Mouse (Mus musculus): ENCODE results near the gene Tspan17.
"Not testable (repeated sequence)": the region's sequence is repeated elsewhere in the genome, so short reads cannot be mapped to it uniquely, and the experiment has no call there.

Gene Tspan17

GRCm38 (mm10) chr13:54760906-54761305 lies 28.3 kb upstream of the Tspan17 start:
- no peak for DNase-seq (ENCODE audit: low read depth, low spot score)

- DNase-seq (ENCODE audit: low read depth, low spot score) = no peak
Observed at GRCm38 (mm10) chr13:54765281-54766191, 23.6 kb upstream of the Tspan17 start.

GRCm38 (mm10) chr13:54766192-54766768 lies 22.9 kb upstream of the Tspan17 start, which contains the start of gene Sncb:
Gene Sncb (minus strand): TSS chr13:54766595.
- no peak for DNase-seq (ENCODE audit: low read depth, low spot score)

GRCm38 (mm10) chr13:54767012-54767411 lies 22.2 kb upstream of the Tspan17 start:
- DNase-seq (ENCODE audit: low read depth, low spot score) = no peak

- no peak for DNase-seq (ENCODE audit: low read depth, low spot score)
Observed at GRCm38 (mm10) chr13:54780592-54780991, 8.6 kb upstream of the Tspan17 start.

GRCm38 (mm10) chr13:54781086-54781485 lies 8.1 kb upstream of the Tspan17 start:
- DNase-seq (ENCODE audit: low read depth, low spot score) = no peak

- DNase-seq (ENCODE audit: low read depth, low spot score) = no peak
Observed at GRCm38 (mm10) chr13:54783235-54783634, 5.9 kb upstream of the Tspan17 start.

GRCm38 (mm10) chr13:54783698-54784097 lies 5.5 kb upstream of the Tspan17 start, which contains the start of gene Eif4e1b:
Gene Eif4e1b (plus strand): TSS chr13:54783998.
- no peak for DNase-seq (ENCODE audit: low read depth, low spot score)

- DNase-seq (ENCODE audit: low read depth, low spot score) = not testable (repeated sequence)
Observed at GRCm38 (mm10) chr13:54787591-54787990, 1.6 kb upstream of the Tspan17 start.

GRCm38 (mm10) chr13:54789561-54790397 lies 602 bp downstream of the Tspan17 start:
- no peak for DNase-seq (ENCODE audit: low read depth, low spot score)

GRCm38 (mm10) chr13:54792259-54793230 lies 3.4 kb downstream of the Tspan17 start:
- no peak for DNase-seq (ENCODE audit: low read depth, low spot score)

GRCm38 (mm10) chr13:54794002-54794577 lies 4.9 kb downstream of the Tspan17 start:
- DNase-seq (ENCODE audit: low read depth, low spot score) = no peak

GRCm38 (mm10) chr13:54794843-54795242 lies 5.7 kb downstream of the Tspan17 start:
- DNase-seq (ENCODE audit: low read depth, low spot score) = no peak

- no peak for DNase-seq (ENCODE audit: low read depth, low spot score)
Observed at GRCm38 (mm10) chr13:54797356-54797755, 8.2 kb downstream of the Tspan17 start.

GRCm38 (mm10) chr13:54797861-54798643 lies 8.9 kb downstream of the Tspan17 start:
- DNase-seq (ENCODE audit: low read depth, low spot score) = no peak

- no peak for DNase-seq (ENCODE audit: low read depth, low spot score)
Observed at GRCm38 (mm10) chr13:54798740-54799139, 9.6 kb downstream of the Tspan17 start.

- no peak for DNase-seq (ENCODE audit: low read depth, low spot score)
Observed at GRCm38 (mm10) chr13:54799701-54800100, 10.5 kb downstream of the Tspan17 start.

GRCm38 (mm10) chr13:54800206-54800605 lies 11.0 kb downstream of the Tspan17 start:
- DNase-seq (ENCODE audit: low read depth, low spot score) = no peak

- no peak for DNase-seq (ENCODE audit: low read depth, low spot score)
Observed at GRCm38 (mm10) chr13:54803010-54803409, 13.8 kb downstream of the Tspan17 start.
